Mouse (Mus musculus): ENCODE results near the gene E2f7.
A peak's percentile ranks its signal among the peaks of the same experiment; 100 is the strongest.

E2f7 gene

GRCm38 (mm10) chr10:110781772-110782171 lies 36.5 kb downstream of the E2f7 start:
- DNase-seq = no peak

GRCm38 (mm10) chr10:110782655-110783054 lies 37.4 kb downstream of the E2f7 start:
- DNase-seq = peak in 1 of 2 experiments; percentile 15

- no peak for DNase-seq
Observed at GRCm38 (mm10) chr10:110788049-110788752, 43.0 kb downstream of the E2f7 start.

GRCm38 (mm10) chr10:110789683-110790082 lies 44.4 kb downstream of the E2f7 start:
- DNase-seq = no peak

- no peak for DNase-seq
Observed at GRCm38 (mm10) chr10:110793150-110793787, 48.0 kb downstream of the E2f7 start.

GRCm38 (mm10) chr10:110794564-110795205 lies 49.4 kb downstream of the E2f7 start:
- peak; percentile 58 to 65 for DNase-seq

GRCm38 (mm10) chr10:110795206-110795796 lies 50.1 kb downstream of the E2f7 start:
- no peak for DNase-seq

GRCm38 (mm10) chr10:110801296-110801695 lies 56.1 kb downstream of the E2f7 start:
- DNase-seq = no peak

- DNase-seq = no peak
Observed at GRCm38 (mm10) chr10:110804279-110805024, 59.2 kb downstream of the E2f7 start.

- DNase-seq = no peak
Observed at GRCm38 (mm10) chr10:110805025-110805740, 59.9 kb downstream of the E2f7 start.

- no peak for DNase-seq
Observed at GRCm38 (mm10) chr10:110806471-110806870, 61.2 kb downstream of the E2f7 start.

- DNase-seq = no peak
Observed at GRCm38 (mm10) chr10:110810528-110810927, 65.3 kb downstream of the E2f7 start.

GRCm38 (mm10) chr10:110811209-110811861 lies 66.1 kb downstream of the E2f7 start:
- DNase-seq = no peak

- DNase-seq = no peak
Observed at GRCm38 (mm10) chr10:110811862-110812225, 66.6 kb downstream of the E2f7 start.

GRCm38 (mm10) chr10:110821139-110821538 lies 75.9 kb downstream of the E2f7 start:
- DNase-seq = no peak

- DNase-seq = peak; percentile 28 to 33
Observed at GRCm38 (mm10) chr10:110821692-110822091, 76.5 kb downstream of the E2f7 start.

GRCm38 (mm10) chr10:110832336-110832735 lies 87.1 kb downstream of the E2f7 start:
- DNase-seq = no peak

- no peak for DNase-seq
Observed at GRCm38 (mm10) chr10:110835115-110835806, 90.0 kb downstream of the E2f7 start.

All from B cell, adult 2 months (primary cell).